Mouse (Mus musculus) granulocyte monocyte progenitor cell, adult 5-6 weeks (primary cell): ENCODE measurements around the gene Mrc2. TPM values are rescaled to one million over a fixed set of nuclear protein-coding genes. Genes with fewer than 3 reads are reported as not detected.
A peak's percentile ranks its signal among the peaks of the same experiment; 100 is the strongest.

Experiments used
- ATAC-seq: replicated peaks from 2 replicates; pipeline ENCODE4 v1.8.0; 2016; ENCODE audit warnings: mild to moderate bottlenecking, moderate TSS enrichment, inconsistent platforms; ENCODE audit not compliant: poor library complexity, severe bottlenecking
- total RNA-seq, 2 experiments: library from RNA; stranded (forward) in 1 of 2; stranded (reverse) in 1 of 2; fragments of 200-712, 200-1000 nt in 1 of 2; fragments of >200 nt in 1 of 2; fragmentation: Nextera tagmentation in 1 of 2; gene quantifications; 2 replicates each; pipeline ENCODE4 v1.2.3; 2014 to 2017

The Mrc2 gene
- not detected in 2 replicates for total RNA-seq (2014; fragmentation: Nextera tagmentation)
- total RNA-seq (2017), result not detected in 2 replicates

DNA sequence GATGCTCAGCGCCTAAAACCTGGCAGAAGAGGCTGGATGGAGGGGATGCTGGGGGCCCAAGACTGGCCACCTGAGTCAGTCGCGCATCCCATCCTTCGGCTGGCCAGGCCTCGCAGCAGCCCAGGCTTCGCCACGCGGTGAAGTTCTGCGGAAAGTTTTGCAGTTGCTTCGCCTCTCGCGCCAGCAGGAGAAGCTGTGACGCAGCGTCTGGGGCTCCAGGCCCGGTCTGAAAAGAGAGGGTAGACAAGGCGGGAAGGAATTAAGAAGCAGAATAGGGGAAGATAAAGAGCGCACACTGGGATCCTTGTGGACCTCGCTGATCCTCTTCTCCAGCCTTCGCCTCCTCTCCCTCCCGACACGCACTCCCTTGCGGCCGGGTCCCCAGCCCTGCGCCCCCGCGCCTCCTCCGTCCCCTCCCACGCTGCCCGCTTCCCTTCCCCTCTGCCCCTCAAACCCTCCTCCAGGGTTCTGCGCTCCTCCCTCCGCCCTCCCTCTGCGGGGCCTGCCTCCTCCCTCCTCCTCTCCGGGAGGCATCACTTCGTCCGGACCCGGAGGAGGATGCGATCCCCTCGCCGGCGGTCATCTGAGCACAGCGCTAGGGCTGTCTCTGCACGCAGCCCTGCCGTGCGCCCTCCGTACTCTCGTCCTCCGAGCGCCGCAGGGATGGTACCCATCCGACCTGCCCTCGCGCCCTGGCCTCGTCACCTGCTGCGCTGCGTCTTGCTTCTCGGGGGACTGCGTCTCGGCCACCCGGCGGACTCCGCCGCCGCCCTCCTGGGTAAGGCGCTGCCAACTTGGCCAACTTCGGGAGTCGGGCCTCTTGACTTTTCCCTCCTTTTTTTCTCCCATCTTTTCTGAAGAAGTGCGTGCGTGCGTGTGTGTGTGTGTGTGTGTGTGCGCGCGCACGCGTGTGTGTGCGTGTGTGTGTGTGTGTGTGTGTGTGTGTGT lies at the start of gene Mrc2:
Gene Mrc2, plus strand, starts transcription at position 520 of the 948 bp plus-strand sequence.
- peak; percentile 61 for ATAC-seq

DNA sequence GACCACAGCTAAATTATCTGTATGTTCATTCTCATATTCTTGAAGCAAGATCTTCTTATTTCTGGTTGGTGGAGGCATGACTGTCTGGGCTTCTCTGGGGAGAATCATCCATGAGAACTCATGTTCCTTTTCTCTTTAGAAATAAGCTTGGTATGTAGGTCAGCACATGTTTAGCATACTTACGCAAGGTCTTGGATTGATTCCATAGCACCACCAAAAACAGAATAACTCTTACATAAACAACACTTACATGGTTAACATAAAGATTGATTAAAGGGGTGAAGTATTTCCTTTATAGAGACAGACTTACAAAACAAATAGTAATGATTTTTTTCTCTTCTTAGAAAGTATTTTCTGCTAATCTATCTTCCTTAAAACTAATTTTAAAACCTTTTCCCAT lies 46.1 kb upstream of the Mrc2 start:
- ATAC-seq, result no peak

DNA sequence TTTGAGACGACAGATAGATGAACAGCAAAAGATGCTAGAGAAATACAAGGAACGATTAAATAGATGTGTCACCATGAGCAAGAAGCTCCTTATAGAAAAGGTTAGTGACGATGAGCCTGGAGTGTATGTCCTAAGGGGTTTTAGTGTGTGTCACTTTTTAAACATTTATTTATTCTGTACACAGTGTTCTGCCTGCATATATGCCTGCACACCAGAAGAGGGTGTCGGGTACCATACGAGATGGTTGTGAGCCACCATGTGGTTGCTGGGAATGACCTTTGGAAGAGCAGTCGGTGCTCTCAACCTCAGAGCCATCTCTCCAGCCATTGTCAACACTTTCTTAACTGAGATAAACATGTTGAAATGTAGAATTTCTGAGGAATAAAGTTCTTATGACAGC lies 45.7 kb upstream of the Mrc2 start:
- no peak for ATAC-seq

DNA sequence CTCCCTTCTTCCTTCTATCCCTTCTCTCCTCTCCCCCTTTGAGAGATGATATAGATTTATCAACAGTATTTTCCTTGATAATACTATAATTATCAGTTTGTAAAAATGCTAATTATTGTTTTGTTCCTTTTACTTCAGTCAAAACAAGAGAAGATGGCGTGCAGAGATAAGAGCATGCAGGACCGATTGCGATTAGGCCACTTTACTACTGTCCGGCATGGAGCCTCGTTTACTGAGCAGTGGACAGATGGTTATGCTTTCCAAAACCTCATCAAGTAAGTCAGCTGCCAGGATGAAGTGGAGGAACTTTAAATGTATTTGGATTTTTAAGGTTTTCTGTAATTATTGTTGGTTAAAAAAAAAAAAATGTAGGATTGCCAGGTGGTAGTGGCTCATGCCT lies 45.1 kb upstream of the Mrc2 start:
- ATAC-seq, result no peak

DNA sequence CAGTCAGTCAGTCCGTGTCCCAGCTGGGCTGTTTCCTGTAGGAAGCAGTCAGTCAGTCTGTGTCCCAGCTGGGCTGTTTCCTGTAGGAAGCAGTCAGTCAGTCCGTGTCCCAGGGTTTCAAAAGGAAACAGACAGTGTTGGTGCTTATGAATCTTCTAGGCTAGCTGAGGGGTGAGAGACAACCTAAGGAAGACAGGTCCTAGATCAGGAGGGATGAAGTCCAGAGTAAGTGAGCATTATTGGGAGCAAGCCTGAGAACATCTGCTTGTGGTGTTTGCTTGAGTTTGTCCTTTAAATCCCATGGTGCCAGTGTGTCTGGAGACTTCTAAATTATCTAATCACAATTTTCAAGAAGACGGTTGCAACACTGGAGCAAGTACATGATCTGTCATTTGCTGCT lies 32.7 kb upstream of the Mrc2 start:
- no peak for ATAC-seq

DNA sequence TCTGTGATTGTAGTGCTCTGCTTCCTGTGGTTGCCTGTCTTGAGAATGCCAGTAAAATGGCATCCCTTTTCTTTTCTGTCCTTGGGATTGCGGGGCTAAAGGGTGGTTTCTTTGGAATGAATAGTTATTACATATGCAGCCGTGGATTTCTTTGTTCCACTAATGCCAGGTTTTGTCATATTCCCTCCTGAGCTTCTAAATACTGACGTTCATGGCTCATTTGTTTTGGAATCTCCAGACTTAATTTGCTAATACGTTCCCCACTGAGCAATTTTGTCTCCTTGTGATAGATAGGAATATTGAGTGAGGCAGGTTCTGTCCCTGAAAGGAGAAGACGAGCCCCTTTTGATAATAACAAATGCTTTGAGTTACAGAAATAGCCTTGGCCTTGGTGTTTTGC lies 31.3 kb upstream of the Mrc2 start:
- ATAC-seq, result no peak

DNA sequence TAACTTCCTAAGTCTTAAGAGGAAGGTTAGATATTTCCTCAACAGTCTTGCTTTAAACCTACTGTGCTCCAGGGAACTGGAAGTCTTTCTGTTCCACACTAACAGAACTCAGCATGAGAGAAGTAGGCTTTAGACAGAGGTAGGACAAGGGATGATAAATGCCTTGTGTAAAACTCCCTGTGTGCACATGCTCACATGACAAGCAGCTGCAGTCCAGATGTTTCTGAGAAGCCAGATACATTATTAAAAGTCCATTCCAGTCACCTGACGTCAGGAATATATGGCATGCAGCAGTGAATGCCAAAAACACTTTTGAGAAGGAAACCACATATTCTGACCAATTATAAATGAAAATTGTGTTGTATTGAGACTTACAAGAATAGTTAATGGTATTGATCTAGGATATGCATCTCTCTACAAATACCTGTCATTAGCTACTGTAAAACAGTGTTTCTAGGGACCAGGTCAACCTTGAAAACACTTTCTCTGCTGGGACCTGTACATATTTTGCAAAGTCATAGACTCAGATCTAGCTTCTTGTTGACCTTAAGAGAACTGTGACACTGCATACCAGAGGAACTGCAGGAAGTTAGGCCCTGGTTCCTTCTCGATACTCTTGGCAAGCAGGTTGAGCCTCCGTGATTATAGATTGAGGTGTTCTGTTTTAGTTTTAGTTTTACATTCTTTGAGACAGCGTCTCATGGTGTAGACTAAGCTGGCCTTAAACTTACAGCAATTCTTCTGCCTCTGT lies 30.7 kb upstream of the Mrc2 start:
- no peak for ATAC-seq

DNA sequence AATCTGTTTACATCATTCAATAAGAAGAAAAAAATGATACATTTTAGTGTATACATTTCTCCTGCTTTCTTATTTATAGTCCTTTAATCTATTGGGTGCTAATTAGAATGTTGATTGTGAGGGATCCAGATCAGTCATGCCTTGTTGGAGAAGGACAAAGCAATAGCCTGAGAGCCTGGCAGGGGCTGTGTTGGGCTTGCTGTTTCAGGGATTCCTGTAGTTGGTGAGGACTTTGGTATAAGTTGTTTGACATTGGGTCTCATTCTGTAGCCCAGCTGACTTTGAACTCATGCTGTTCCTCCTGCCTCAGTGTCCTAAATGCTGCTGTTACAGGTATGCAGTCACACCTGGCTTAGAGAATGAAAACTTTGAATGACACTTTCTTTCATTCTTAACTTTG lies 27.9 kb upstream of the Mrc2 start:
- no peak for ATAC-seq

DNA sequence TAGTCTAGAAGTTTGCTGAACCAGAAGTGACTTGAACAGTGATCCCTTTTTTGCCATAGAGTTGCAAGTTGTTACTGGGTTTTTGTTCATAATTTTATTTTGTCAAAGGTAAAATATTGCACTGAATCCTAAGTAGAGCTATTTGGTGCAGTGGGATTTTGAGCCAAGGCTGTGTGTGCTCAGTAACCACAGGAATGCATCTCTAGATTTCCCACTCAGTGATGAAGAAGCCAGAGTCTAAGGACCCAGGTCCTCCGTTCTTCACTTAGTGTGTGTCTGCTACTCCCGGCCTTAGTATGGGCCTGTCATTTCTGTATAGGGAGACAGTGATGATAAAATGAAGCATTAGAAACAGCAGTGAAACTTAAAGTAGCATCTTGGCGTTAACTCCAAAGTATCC lies 27.5 kb upstream of the Mrc2 start:
- ATAC-seq, result no peak

DNA sequence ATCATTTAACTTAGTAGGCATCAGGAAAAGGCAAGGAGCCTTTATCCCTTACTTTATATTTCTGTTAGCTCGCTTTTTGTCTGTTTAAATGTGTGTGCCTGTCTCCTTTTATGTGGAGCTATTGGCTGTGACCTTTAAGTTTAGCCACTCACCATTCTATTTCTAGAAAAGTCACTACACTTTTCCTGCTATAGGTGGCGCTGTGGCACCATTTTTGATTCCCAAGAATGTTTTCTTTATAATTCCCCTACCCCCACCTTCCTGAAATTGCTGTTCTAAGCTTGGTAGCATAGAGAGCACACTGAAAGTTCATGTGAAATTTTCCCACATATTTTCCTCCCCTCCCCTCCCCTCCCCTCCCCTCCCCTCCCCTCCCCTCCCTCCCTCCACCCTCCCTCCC lies 22.3 kb upstream of the Mrc2 start:
- peak; percentile 63; the same call in 1 of the 2 replicates for ATAC-seq

DNA sequence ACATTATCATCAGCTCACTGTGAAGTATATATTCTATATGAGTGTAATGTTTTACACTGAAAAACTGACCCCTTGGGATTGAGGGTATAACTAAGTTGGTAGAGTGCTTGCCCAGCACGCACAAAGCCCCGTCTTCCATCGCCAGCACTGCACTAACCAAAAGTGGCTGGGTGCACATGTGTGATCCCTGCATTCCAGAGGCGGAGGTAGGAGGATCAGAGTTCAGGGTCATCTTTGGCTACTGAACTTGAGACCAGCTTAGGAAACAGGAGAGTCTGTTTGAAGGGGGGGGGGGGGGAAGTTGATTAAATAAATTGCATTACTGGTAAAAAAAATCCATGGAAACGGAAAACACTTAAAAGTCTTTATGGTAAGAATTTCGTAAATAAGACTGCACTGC lies 12.0 kb upstream of the Mrc2 start:
- ATAC-seq, result no peak

DNA sequence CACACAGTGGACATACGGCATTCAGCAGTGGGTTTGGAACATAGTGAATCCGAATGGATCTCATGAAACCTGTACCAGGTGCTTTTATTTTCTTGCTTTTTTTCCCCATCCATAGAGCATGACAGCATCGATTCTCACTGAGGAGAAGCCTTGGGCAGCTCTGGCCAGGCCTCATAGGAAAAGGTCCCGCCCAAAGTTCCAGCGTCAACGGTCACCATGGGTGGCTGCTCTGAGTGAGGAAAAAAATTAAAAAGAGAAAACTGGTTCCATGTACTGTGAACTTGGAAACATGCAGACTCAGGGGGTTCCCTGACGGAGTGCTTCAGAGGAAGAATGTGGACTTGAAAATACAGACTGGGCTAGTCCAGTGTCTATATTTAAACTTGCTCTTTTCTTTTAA lies 11.2 kb upstream of the Mrc2 start:
- no peak for ATAC-seq

DNA sequence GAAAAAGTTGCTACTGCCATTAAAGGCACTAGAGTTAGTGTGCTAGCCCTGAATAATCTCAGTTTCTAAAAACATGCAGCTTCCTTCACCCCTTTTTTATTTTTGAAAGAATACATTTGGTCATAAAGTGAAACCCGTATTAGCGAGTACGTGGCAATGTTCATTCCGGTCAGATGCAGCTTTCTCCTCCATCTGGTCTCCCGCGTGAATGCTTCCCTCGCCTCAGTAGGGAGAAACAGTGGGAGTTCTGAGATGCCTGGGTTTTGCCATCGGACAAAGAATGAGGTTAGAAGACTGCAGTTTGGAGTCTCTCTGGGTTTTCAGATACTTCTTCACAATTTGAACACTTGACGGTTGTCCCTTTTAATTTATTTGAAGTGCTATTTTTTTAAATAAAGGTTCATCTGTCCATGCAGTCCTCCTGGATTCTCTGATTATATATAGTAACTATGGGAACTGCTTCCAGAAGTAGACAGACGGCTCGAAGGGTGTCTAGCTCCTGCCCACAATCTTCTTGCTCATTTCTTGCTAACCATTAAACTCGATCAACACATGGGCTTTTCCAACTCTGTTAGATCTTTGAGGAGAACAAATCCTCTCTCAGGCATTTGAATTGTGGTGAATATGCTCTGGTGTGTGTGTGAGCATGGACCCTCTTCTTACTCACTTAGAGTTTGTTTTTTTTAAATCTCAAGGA lies 10.5 kb upstream of the Mrc2 start:
- no peak for ATAC-seq

DNA sequence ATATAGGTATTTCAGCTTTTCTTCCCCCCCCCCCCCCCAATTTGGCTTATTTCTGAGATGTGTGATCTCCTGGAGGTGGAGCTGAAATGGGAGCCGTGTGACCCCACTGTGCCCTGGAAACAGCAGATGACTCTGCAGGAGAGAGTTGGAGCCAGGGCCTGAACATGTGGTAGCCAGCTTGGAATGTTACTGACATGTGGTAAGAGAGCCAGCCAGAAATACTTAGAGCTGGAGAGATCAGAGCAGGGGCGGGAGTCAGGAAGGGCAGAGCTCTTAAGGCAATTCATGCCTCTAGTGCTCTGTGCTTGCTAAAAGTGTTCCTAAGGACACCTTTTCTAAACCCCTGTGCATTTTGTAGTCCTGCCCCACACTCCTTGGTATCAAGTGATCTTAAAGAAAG lies 10.0 kb upstream of the Mrc2 start:
- ATAC-seq, result no peak

DNA sequence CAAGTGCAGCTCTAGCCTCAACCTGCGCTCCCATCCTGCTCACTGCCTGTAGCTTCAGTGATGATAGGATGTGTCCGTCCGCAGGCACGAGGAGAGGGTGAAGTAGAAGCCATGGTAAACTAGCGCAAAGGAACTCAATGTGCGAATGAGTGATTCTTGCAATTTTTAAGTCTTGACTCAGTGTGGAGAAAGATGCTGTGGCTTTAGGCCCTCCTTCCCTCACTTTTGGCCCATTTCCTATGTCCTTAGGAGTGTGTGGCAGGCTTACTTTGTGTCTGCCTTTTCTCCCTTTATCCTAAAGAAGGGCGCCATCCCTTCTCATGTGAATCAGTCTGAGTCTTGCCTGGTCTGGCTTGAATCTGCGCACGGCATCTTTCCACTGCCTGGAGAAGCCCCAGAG lies 9.4 kb upstream of the Mrc2 start:
- no peak for ATAC-seq

DNA sequence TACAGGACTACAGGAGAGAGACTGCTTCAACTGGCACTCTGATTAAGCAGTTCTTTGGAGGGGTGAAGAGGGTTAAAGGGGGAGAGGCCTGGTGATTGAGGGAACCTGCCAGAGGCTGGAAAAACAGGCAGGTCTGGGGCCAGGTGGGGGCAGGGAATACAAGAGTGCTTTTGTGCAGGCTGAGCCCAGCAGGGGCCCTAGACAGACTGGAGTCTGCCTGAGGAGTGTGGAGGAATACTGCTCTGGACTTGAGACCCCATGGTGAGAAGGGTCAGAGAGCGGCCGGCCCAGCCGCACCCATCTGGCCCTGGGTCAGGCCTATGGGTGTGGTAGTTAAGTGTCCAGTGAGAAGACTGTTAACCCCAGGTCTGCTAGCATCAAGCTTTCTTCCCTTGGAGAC lies 6.7 kb upstream of the Mrc2 start:
- no peak for ATAC-seq

DNA sequence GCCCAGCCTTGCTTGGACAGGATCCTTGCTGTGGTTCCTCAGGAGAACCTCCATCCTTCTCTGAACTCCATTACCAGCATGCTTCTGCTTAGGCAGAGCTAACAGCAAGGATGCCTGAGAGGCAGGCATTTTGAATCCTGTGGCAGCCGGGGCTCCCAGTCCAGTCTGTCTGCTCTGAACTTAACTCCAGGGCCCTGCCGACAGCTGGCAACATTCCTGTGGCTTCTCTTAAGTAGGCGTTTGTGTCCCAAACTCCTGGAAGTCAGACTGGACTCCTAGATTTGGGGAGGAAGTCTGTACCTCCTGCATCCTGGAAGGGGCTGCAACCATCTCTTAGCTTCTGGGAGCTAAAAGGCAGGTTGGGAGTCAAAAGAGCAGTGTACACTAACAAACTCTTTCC lies 3.0 kb upstream of the Mrc2 start:
- no peak for ATAC-seq

DNA sequence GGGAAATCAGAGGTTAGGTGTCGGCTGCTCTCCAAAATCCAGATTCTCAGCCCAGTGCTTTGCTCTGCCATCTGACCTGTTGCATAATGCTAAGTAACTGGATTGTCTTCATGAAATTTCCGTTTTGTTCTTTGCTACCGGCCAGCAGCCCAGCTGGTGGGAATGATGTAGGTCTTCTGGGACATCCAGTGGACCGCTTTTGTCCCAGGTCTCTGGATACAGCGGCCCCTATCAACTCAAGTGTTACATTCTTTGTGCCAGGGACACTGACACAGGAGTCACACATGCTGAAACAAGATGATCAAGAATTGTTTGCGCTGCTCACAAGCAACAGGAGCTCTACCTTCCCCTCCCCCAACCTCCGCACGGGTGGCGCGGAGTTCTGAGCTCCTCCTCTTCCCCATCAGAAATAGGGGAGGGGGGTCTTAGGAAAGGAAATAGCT lies 741 bp upstream of the Mrc2 start:
- no peak; the same call in 1 of the 2 replicates for ATAC-seq

DNA sequence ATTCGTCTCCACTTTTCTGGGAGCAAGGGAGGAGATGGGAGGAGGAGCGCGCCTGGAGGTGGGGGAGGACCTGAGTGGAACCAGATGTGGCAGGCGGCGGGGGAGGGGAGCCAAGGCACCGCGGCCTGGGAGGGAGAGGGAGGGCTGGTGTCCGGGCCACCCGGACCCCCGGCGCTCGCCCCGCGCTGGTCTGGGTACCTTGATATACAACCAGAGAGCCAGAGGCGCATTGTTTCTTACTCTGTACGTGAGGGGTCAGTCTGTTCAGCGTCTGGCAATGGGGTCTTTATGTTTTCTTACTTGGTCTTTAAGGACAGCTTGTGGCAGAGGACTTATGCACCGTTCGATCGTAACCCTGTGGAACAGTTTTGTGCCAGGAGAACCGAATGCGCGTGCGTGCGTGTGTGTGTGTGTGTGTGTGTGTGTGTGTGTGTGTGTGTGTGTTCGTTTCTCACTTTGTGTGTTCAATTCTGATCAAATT lies 698 bp downstream of the Mrc2 start:
- ATAC-seq, result no peak

DNA sequence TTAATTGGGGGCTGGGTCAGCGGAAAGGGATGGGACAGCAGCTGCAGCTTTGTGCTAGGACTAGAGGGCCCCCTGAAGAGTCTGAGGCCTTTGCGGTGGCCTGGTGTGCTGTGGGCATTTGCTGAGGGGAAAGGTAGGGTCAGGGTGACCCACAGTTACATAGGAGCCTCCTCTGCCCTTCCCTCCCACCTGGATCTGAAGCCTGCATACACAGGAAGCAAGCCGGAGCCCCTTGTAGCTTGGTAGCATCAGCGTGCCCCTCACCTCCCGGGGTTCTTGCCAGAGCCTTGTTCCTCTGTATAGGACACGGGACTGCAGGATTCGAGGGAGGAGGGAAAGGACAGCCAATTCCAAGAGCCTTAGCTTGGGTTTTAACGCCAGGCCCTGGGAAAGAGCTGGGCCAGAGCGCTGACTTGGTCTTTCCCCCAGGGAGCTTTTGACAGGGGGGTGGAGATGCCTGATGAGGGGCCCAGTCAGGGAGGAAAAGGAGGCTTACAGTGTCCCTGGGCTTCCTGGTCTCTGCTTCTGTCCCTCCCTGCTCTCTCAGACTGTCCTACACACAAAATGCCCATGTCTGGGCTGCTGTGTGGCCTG lies 1.6 kb downstream of the Mrc2 start:
- no peak for ATAC-seq
